Mouse (Mus musculus) intestine, postnatal 0 days (tissue): ENCODE measurements at regions not wholly inside any gene's neighbourhood (a gene's known extent, or its start where the extent isn't known, plus 50 kb on each side); places are given as distances from the start of the nearest gene placed in this dataset.

Source experiments
- ATAC-seq: fragments of 200-750 bp; cut with Nextera tagmentation; 2 replicates; pipeline ENCODE4 v1.8.0; 2017; ENCODE audit warnings: mild to moderate bottlenecking, moderate TSS enrichment, moderate library complexity
- H3K27ac ChIP-seq: fragments of 300-500 bp; sonication (generic); 2 replicates; pipeline ENCODE4 v1.5.1; 2014; ENCODE audit warnings: mild to moderate bottlenecking, low read depth, low read length, moderate library complexity
- H3K27me3 ChIP-seq: fragments of 300-500 bp; sonication (generic); replicated peaks from 2 replicates; pipeline ENCODE4 v1.6.1; 2014; ENCODE audit warnings: low read length, mixed read lengths; ENCODE audit not compliant: control insufficient read depth, insufficient read depth
- H3K36me3 ChIP-seq: fragments of 300-500 bp; sonication (generic); 2 replicates; pipeline ENCODE4 v1.6.1; 2014; ENCODE audit warnings: mild to moderate bottlenecking, moderate library complexity; ENCODE audit not compliant: control insufficient read depth, insufficient read depth
- H3K4me1 ChIP-seq: fragments of 300-500 bp; sonication (generic); replicated peaks from 2 replicates; pipeline ENCODE4 v1.6.1; 2014; ENCODE audit warnings: antibody characterized with exemption, low read length, mixed read lengths; ENCODE audit not compliant: control insufficient read depth, insufficient read depth
- H3K4me2 ChIP-seq: fragments of 300-500 bp; sonication (generic); replicated peaks from 2 replicates; pipeline ENCODE4 v1.6.1; 2014; ENCODE audit warnings: low read depth, mild to moderate bottlenecking, moderate library complexity
- H3K4me3 ChIP-seq: fragments of 300-500 bp; sonication (generic); 2 replicates; pipeline ENCODE4 v1.5.1; 2014; ENCODE audit warnings: low read depth, low read length
- H3K9ac ChIP-seq: fragments of 300-500 bp; sonication (generic); 2 replicates; pipeline ENCODE4 v1.6.1; 2014; ENCODE audit warnings: mild to moderate bottlenecking, low read depth, low read length
- H3K9me3 ChIP-seq: fragments of 300-500 bp; sonication (generic); 2 replicates; pipeline ENCODE4 v1.6.1; 2016; ENCODE audit warnings: mixed run types; ENCODE audit not compliant: control insufficient read depth
- CTCF ChIP-seq: sonication (generic); IDR thresholded peaks from 2 replicates; pipeline ENCODE4 v1.5.1; 2016; ENCODE audit warnings: low read depth, mild to moderate bottlenecking, control low read depth, antibody characterized with exemption, moderate library complexity
- WGBS: fragments of 180-500 bp; shearing (Covaris S2); extraction: QIAGEN DNeasy Blood & Tissue Kit; methylation state at CpG from one replicate; pipeline ENCODE4 v1.1.7; 2014; 5-methylcytosine and 5-hydroxymethylcytosine counted together

GRCm38 (mm10) chr7:117982177-117982576, 133.8 kb downstream of the Rps15a start:
- 80% methylated on average over 4 of the region's 4 CpGs for WGBS
- ATAC-seq, result no peak
- TF ChIP-seq CTCF, result no peak

GRCm38 (mm10) chr7:117971176-117971575, 144.8 kb downstream of the Rps15a start:
- Histone ChIP-seq H3K4me3 (no peak overlapping the region), H3K27ac (no peak overlapping the region), H3K36me3 (no peaks in the 10 kb centered on the region), H3K4me1 (no peaks in the 10 kb centered on the region), H3K4me2 (no peak overlapping the region), H3K9ac (no peak overlapping the region), H3K9me3 (no peaks in the 10 kb centered on the region), H3K27me3 (no peaks in the 10 kb centered on the region)
- WGBS, result 43% methylated on average over 1 of the region's 1 CpGs
- TF ChIP-seq CTCF, result no peak
- ATAC-seq, result no peak

More at GRCm38 (mm10) chr7:117982177-117982576, 133.8 kb downstream of the Rps15a start:
- Histone ChIP-seq H3K4me2 (no peak overlapping the region), H3K4me3 (no peak overlapping the region), H3K9ac (no peak overlapping the region), H3K9me3 (no peaks in the 10 kb centered on the region), H3K27ac (no peak overlapping the region), H3K4me1 (no peaks in the 10 kb centered on the region), H3K27me3 (no peaks in the 10 kb centered on the region), H3K36me3 (no peaks in the 10 kb centered on the region)

GRCm38 (mm10) chr7:117943435-117943834, 172.6 kb downstream of the Rps15a start:
- Histone ChIP-seq H3K27me3 (no peaks in the 10 kb centered on the region), H3K9me3 (no peaks in the 10 kb centered on the region), H3K36me3 (no peaks in the 10 kb centered on the region), H3K4me3 (no peak overlapping the region), H3K4me2 (no peak overlapping the region), H3K4me1 (no peaks in the 10 kb centered on the region), H3K9ac (no peak overlapping the region), H3K27ac (no peak overlapping the region)
- WGBS, result 93% methylated on average over 3 of the region's 3 CpGs
- no peak for ATAC-seq
- no peak for TF ChIP-seq CTCF

- H3K9me3 ChIP-seq, result no peaks in the 10 kb centered on the region
- no peaks in the 10 kb centered on the region for H3K27me3 ChIP-seq
Observed at GRCm38 (mm10) chr7:117939618-117940017, 176.4 kb downstream of the Rps15a start.

GRCm38 (mm10) chr7:117934908-117935307, 181.1 kb downstream of the Rps15a start:
- Histone ChIP-seq H3K36me3 (no peaks in the 10 kb centered on the region), H3K4me1 (no peaks in the 10 kb centered on the region), H3K27ac (no peak overlapping the region), H3K4me2 (no peak overlapping the region), H3K9me3 (no peaks in the 10 kb centered on the region), H3K4me3 (no peak overlapping the region), H3K9ac (no peak overlapping the region), H3K27me3 (no peaks in the 10 kb centered on the region)
- 64% methylated on average over 3 of the region's 3 CpGs for WGBS
- no peak for TF ChIP-seq CTCF
- no peak for ATAC-seq

More at GRCm38 (mm10) chr7:117939618-117940017, 176.4 kb downstream of the Rps15a start:
- Histone ChIP-seq H3K36me3 (no peaks in the 10 kb centered on the region), H3K4me2 (no peak overlapping the region), H3K9ac (no peak overlapping the region), H3K4me1 (no peaks in the 10 kb centered on the region), H3K27ac (no peak overlapping the region), H3K4me3 (no peak overlapping the region)
- no peak for ATAC-seq
- WGBS, result 70% methylated on average over 7 of the region's 7 CpGs
- TF ChIP-seq CTCF, result no peak

- no peak for ATAC-seq
- WGBS, result 65% methylated on average over 12 of the region's 12 CpGs
Observed at GRCm38 (mm10) chr7:117931234-117931895, 184.6 kb downstream of the Rps15a start.

More at GRCm38 (mm10) chr7:117931234-117931895, 184.6 kb downstream of the Rps15a start:
- H3K9ac ChIP-seq, result no peak overlapping the region
- H3K4me2 ChIP-seq, result no peak overlapping the region
- no peaks in the 10 kb centered on the region for H3K4me1 ChIP-seq
- TF ChIP-seq CTCF, result no peak
- H3K9me3 ChIP-seq, result no peaks in the 10 kb centered on the region
- H3K27ac ChIP-seq, result no peak overlapping the region
- no peaks in the 10 kb centered on the region for H3K27me3 ChIP-seq
- H3K36me3 ChIP-seq, result no peaks in the 10 kb centered on the region
- H3K4me3 ChIP-seq, result no peak overlapping the region
